Mouse (Mus musculus): ENCODE results near the gene Bag6. TPM values are rescaled to one million over a fixed set of nuclear protein-coding genes. Genes with fewer than 3 reads are reported as not detected.

The Bag6 gene
- polyA plus RNA-seq, 1 experiment from 2014 or later: 117 TPM

- 32% methylated on average over 9 of the region's 9 CpGs for WGBS
- ATAC-seq (ENCODE audit: low FRiP score) (no peak), DNase-seq (ENCODE audit: low spot score) (no peak)
- no peaks in the 10 kb centered on the region for H3K9me3 ChIP-seq (ENCODE audit: control insufficient read depth, low read length)
- H3K9ac ChIP-seq (ENCODE audit: low read depth, low read length): no peak overlapping the region
- H3K27me3 ChIP-seq (ENCODE audit: control insufficient read depth, insufficient read depth, low read length): peaks cover 28% of the 10 kb centered on the region
- no peak overlapping the region for H3K27ac ChIP-seq (ENCODE audit: low read depth, low read length)
- H3K4me1 ChIP-seq (replicated peaks; ENCODE audit: control insufficient read depth, insufficient read depth, low read length): peaks cover 2% of the 10 kb centered on the region; the same call in 1 of the 2 replicates
- peak overlapping the region; percentile 59 for H3K4me2 ChIP-seq (replicated peaks; ENCODE audit: low read depth, low read length)
- peak overlapping the region; percentile 38 for H3K4me3 ChIP-seq (ENCODE audit: low read depth, low read length)
- H3K36me3 ChIP-seq (ENCODE audit: control insufficient read depth, insufficient read depth, low read length): no peaks in the 10 kb centered on the region
Measured at GRCm38 (mm10) chr17:35196321-35196641, 61.3 kb downstream of the Bag6 start.

Other genes starting within 250 kb of the Bag6 start
- gene C2, start 236.9 kb upstream of the Bag6 start, polyA plus RNA-seq (2014; fragmentation: Nextera tagmentation; extraction: Ambion mirVana): 0.64 and 1.2 TPM in 2 replicates
- 57.4 and 70.1 TPM in 2 replicates for gene Ehmt2, start 236.7 kb upstream of the Bag6 start, polyA plus RNA-seq (2014; fragmentation: Nextera tagmentation; extraction: Ambion mirVana)
- gene Slc44a4, start 220.7 kb upstream of the Bag6 start, polyA plus RNA-seq (2014; fragmentation: Nextera tagmentation; extraction: Ambion mirVana): 0.12 and 0.29 TPM in 2 replicates
- 12.9 and 14.5 TPM in 2 replicates for gene Neu1, start 203.9 kb upstream of the Bag6 start, polyA plus RNA-seq (2014; fragmentation: Nextera tagmentation; extraction: Ambion mirVana)
- 0.15 TPM in 1 of 2 replicates, not detected in the other for gene Hspa1b, start 175.9 kb upstream of the Bag6 start, polyA plus RNA-seq (2014; fragmentation: Nextera tagmentation; extraction: Ambion mirVana)
- 0.49 TPM in 1 of 2 replicates, not detected in the other for gene Gm20481, start 165.3 kb upstream of the Bag6 start, polyA plus RNA-seq (2014; fragmentation: Nextera tagmentation; extraction: Ambion mirVana)
- 0.93 and 1.4 TPM in 2 replicates for gene Hspa1a, start 163.0 kb upstream of the Bag6 start, polyA plus RNA-seq (2014; fragmentation: Nextera tagmentation; extraction: Ambion mirVana)
- gene Hspa1l, start 162.5 kb upstream of the Bag6 start, polyA plus RNA-seq (2014; fragmentation: Nextera tagmentation; extraction: Ambion mirVana): 0.93 and 1.2 TPM in 2 replicates
- 188 and 207 TPM in 2 replicates for gene Lsm2, start 153.3 kb upstream of the Bag6 start, polyA plus RNA-seq (2014; fragmentation: Nextera tagmentation; extraction: Ambion mirVana)
- gene Vars, start 134.2 kb upstream of the Bag6 start, polyA plus RNA-seq (2014; fragmentation: Nextera tagmentation; extraction: Ambion mirVana): 69.1 and 71.7 TPM in 2 replicates
- gene Vwa7, start 118.6 kb upstream of the Bag6 start, polyA plus RNA-seq (2014; fragmentation: Nextera tagmentation; extraction: Ambion mirVana): 0.10 and 0.36 TPM in 2 replicates
- 3.0 and 4.0 TPM in 2 replicates for gene Sapcd1, start 107.2 kb upstream of the Bag6 start, polyA plus RNA-seq (2014; fragmentation: Nextera tagmentation; extraction: Ambion mirVana)
- 3.1 and 4.2 TPM in 2 replicates for gene Msh5, start 88.4 kb upstream of the Bag6 start, polyA plus RNA-seq (2014; fragmentation: Nextera tagmentation; extraction: Ambion mirVana)
- 45.6 and 85.1 TPM in 2 replicates for gene Clic1, start 85.2 kb upstream of the Bag6 start, polyA plus RNA-seq (2014; fragmentation: Nextera tagmentation; extraction: Ambion mirVana)
- gene Ddah2, start 76.1 kb upstream of the Bag6 start, polyA plus RNA-seq (2014; fragmentation: Nextera tagmentation; extraction: Ambion mirVana): 614 and 636 TPM in 2 replicates
- 0.19 TPM in 1 of 2 replicates, not detected in the other for gene Ly6g6c, start 69.8 kb upstream of the Bag6 start, polyA plus RNA-seq (2014; fragmentation: Nextera tagmentation; extraction: Ambion mirVana)
- gene Mpig6b, start 69.0 kb upstream of the Bag6 start, polyA plus RNA-seq (2014; fragmentation: Nextera tagmentation; extraction: Ambion mirVana): 0.66 and 1.1 TPM in 2 replicates
- 0.42 and 0.50 TPM in 2 replicates for gene Ly6g6e, start 58.3 kb upstream of the Bag6 start, polyA plus RNA-seq (2014; fragmentation: Nextera tagmentation; extraction: Ambion mirVana)
- 1.0 and 2.7 TPM in 2 replicates for gene Ly6g6d, start 57.1 kb upstream of the Bag6 start, polyA plus RNA-seq (2014; fragmentation: Nextera tagmentation; extraction: Ambion mirVana)
- 0.29 and 0.52 TPM in 2 replicates for gene Ly6g6f, start 49.6 kb upstream of the Bag6 start, polyA plus RNA-seq (2014; fragmentation: Nextera tagmentation; extraction: Ambion mirVana)
- gene Abhd16a, start 45.9 kb upstream of the Bag6 start, polyA plus RNA-seq (2014; fragmentation: Nextera tagmentation; extraction: Ambion mirVana): 40.2 and 45.1 TPM in 2 replicates
- not detected in 2 replicates for gene Ly6g5c, start 26.9 kb upstream of the Bag6 start, polyA plus RNA-seq (2014; fragmentation: Nextera tagmentation; extraction: Ambion mirVana)
- 0.89 and 0.96 TPM in 2 replicates for gene Ly6g5b, start 19.8 kb upstream of the Bag6 start, polyA plus RNA-seq (2014; fragmentation: Nextera tagmentation; extraction: Ambion mirVana)
- 22.5 and 29.7 TPM in 2 replicates for gene Gpank1, start 13.7 kb upstream of the Bag6 start, polyA plus RNA-seq (2014; fragmentation: Nextera tagmentation; extraction: Ambion mirVana)
- gene Csnk2b, start 13.1 kb upstream of the Bag6 start, polyA plus RNA-seq (2014; fragmentation: Nextera tagmentation; extraction: Ambion mirVana): 299 and 310 TPM in 2 replicates
- 8.4 and 9.2 TPM in 2 replicates for gene D17H6S53E, start 8.8 kb upstream of the Bag6 start, polyA plus RNA-seq (2014; fragmentation: Nextera tagmentation; extraction: Ambion mirVana)
- 0.34 and 0.49 TPM in 2 replicates for gene Apom, start 3.1 kb upstream of the Bag6 start, polyA plus RNA-seq (2014; fragmentation: Nextera tagmentation; extraction: Ambion mirVana)
- 167 and 205 TPM in 2 replicates for gene Prrc2a, start 29.7 kb downstream of the Bag6 start, polyA plus RNA-seq (2014; fragmentation: Nextera tagmentation; extraction: Ambion mirVana)
- gene Aif1, start 40.9 kb downstream of the Bag6 start, polyA plus RNA-seq (2014; fragmentation: Nextera tagmentation; extraction: Ambion mirVana): 6.1 and 8.4 TPM in 2 replicates
- 5.6 and 9.8 TPM in 2 replicates for gene Lst1, start 53.3 kb downstream of the Bag6 start, polyA plus RNA-seq (2014; fragmentation: Nextera tagmentation; extraction: Ambion mirVana)
- gene Ltb, start 59.3 kb downstream of the Bag6 start, polyA plus RNA-seq (2014; fragmentation: Nextera tagmentation; extraction: Ambion mirVana): 0.22 and 0.32 TPM in 2 replicates
- gene Tnf, start 66.8 kb downstream of the Bag6 start, polyA plus RNA-seq (2014; fragmentation: Nextera tagmentation; extraction: Ambion mirVana): not detected in 2 replicates
- gene Lta, start 70.2 kb downstream of the Bag6 start, polyA plus RNA-seq (2014; fragmentation: Nextera tagmentation; extraction: Ambion mirVana): not detected in 2 replicates
- 0.36 and 0.43 TPM in 2 replicates for gene Gm16181, start 85.7 kb downstream of the Bag6 start, polyA plus RNA-seq (2014; fragmentation: Nextera tagmentation; extraction: Ambion mirVana)
- 14.7 and 16.8 TPM in 2 replicates for gene Atp6v1g2, start 98.5 kb downstream of the Bag6 start, polyA plus RNA-seq (2014; fragmentation: Nextera tagmentation; extraction: Ambion mirVana)
- gene Nfkbil1, start 100.6 kb downstream of the Bag6 start, polyA plus RNA-seq (2014; fragmentation: Nextera tagmentation; extraction: Ambion mirVana): 2.3 and 3.7 TPM in 2 replicates
- 633 and 640 TPM in 2 replicates for gene Ddx39b, start 106.6 kb downstream of the Bag6 start, polyA plus RNA-seq (2014; fragmentation: Nextera tagmentation; extraction: Ambion mirVana)
- 42.9 and 43.2 TPM in 2 replicates for gene H2-D1, start 127.6 kb downstream of the Bag6 start, polyA plus RNA-seq (2014; fragmentation: Nextera tagmentation; extraction: Ambion mirVana)
- gene H2-Q1, start 185.2 kb downstream of the Bag6 start, polyA plus RNA-seq (2014; fragmentation: Nextera tagmentation; extraction: Ambion mirVana): not detected in 2 replicates
- gene H2-Q2, start 207.1 kb downstream of the Bag6 start, polyA plus RNA-seq (2014; fragmentation: Nextera tagmentation; extraction: Ambion mirVana): 0.52 and 0.53 TPM in 2 replicates
- gene H2-Q4, start 244.4 kb downstream of the Bag6 start, polyA plus RNA-seq (2014; fragmentation: Nextera tagmentation; extraction: Ambion mirVana): 1.5 and 2.4 TPM in 2 replicates